Comparison of ENCODE assay signal across 17 mouse cellular contexts in genomic region chr5:93190428-93190827, GRCm38 (mm10). TPM values are rescaled to one million over a fixed set of nuclear protein-coding genes. Genes with fewer than 3 reads are reported as not detected.
"Had no signal": no experiment of that assay in that cellular context is flagged by ENCODE, and none has a peak within 500 bp of the region (broad histone marks: within the 10 kb centered on the region; RNA-seq: fewer than 3 reads in every experiment).

No protein-coding gene starts in this region.

- H3K27ac ChIP-seq: neural tube, embryonic 13.5 days; neural tube, embryonic 15.5 days; stomach, embryonic 15.5 days; stomach, postnatal 0 days had no signal

- DNase-seq: retina, postnatal 1 day; right cerebral cortex, adult 18-20 months; right cerebral cortex, postnatal 14 days; right cerebral cortex, postnatal 25 days; right cerebral cortex, postnatal 4 days; spleen, adult 18-20 months; thymus, adult 18-20 months; thymus, adult 2 months; thymus, postnatal 14 days; thymus, postnatal 25 days; thymus, postnatal 36 days; thymus, postnatal 4 days had no signal

- H3K4me3 ChIP-seq: neural tube, embryonic 13.5 days; neural tube, embryonic 15.5 days; stomach, embryonic 15.5 days had no signal

- H3K9me3 ChIP-seq: neural tube, embryonic 13.5 days; neural tube, embryonic 15.5 days; stomach, embryonic 15.5 days had no signal

- H3K4me2 ChIP-seq: neural tube, embryonic 13.5 days; neural tube, embryonic 15.5 days; stomach, embryonic 15.5 days had no signal

- H3K27me3 ChIP-seq: neural tube, embryonic 13.5 days; neural tube, embryonic 15.5 days; stomach, embryonic 15.5 days had no signal

- H3K4me1 ChIP-seq: neural tube, embryonic 13.5 days; neural tube, embryonic 15.5 days; stomach, embryonic 15.5 days had no signal

- H3K9ac ChIP-seq: neural tube, embryonic 13.5 days; neural tube, embryonic 15.5 days; stomach, embryonic 15.5 days had no signal

RNA-seq across cellular contexts. Expression of gene 2010109A12Rik, which starts 15.9 kb away (rescaled TPM):
- polyA plus RNA-seq: small intestine, adult 2 months had no signal
